Mouse (Mus musculus) embryonic facial prominence, embryonic 14.5 days (tissue): ENCODE results near the gene Extl1. TPM values are rescaled to one million over a fixed set of nuclear protein-coding genes. Genes with fewer than 3 reads are reported as not detected.

Experiments
- ATAC-seq: fragments of 200-750 bp; cut with Nextera tagmentation; 2 replicates; pipeline ENCODE4 v1.8.0; 2017; ENCODE audit warnings: low read depth, moderate number of reproducible peaks, moderate TSS enrichment
- DNase-seq: peaks from one replicate; pipeline ENCODE4 v3.0.0-alpha.2; 2015; ENCODE audit warnings: low spot score
- H3K27ac ChIP-seq: fragments of 300-500 bp; sonication (generic); replicated peaks from 2 replicates; pipeline ENCODE4 v1.5.1; 2014; ENCODE audit warnings: low read depth, mild to moderate bottlenecking, low read length, moderate library complexity
- H3K27me3 ChIP-seq: fragments of 300-500 bp; sonication (generic); replicated peaks from 2 replicates; pipeline ENCODE4 v1.6.1; 2014; ENCODE audit warnings: low read length; ENCODE audit not compliant: control insufficient read depth, insufficient read depth
- H3K36me3 ChIP-seq: fragments of 300-500 bp; sonication (generic); 2 replicates; pipeline ENCODE4 v1.6.1; 2014; ENCODE audit warnings: low read length, mixed read lengths; ENCODE audit not compliant: control insufficient read depth, insufficient read depth
- H3K4me1 ChIP-seq: fragments of 300-500 bp; sonication (generic); 2 replicates; pipeline ENCODE4 v1.6.1; 2014; ENCODE audit warnings: antibody characterized with exemption, low read length; ENCODE audit not compliant: control insufficient read depth, insufficient read depth
- H3K4me2 ChIP-seq: fragments of 300-500 bp; sonication (generic); 2 replicates; pipeline ENCODE4 v1.6.1; 2014; ENCODE audit warnings: low read depth, mild to moderate bottlenecking, low read length, moderate library complexity, mixed read lengths
- H3K4me3 ChIP-seq: fragments of 300-500 bp; sonication (generic); 2 replicates; pipeline ENCODE4 v1.5.1; 2014; ENCODE audit warnings: low read depth, mild to moderate bottlenecking, low read length
- H3K9ac ChIP-seq: fragments of 300-500 bp; sonication (generic); 2 replicates; pipeline ENCODE4 v1.6.1; 2014; ENCODE audit warnings: low read depth, mild to moderate bottlenecking, low read length, moderate library complexity, mixed read lengths
- H3K9me3 ChIP-seq: fragments of 300-500 bp; sonication (generic); 2 replicates; pipeline ENCODE4 v1.6.1; 2016; ENCODE audit warnings: low read length; ENCODE audit not compliant: control insufficient read depth
- WGBS: fragments of 180-500 bp; shearing (Covaris S2); extraction: QIAGEN DNeasy Blood & Tissue Kit; methylation state at CpG from one replicate; pipeline ENCODE4 v1.1.7; 2014; 5-methylcytosine and 5-hydroxymethylcytosine counted together
- polyA plus RNA-seq: library from polyadenylated mRNA; unstranded; fragments of >200 nt; fragmentation: Nextera tagmentation; extraction: Ambion mirVana; gene quantifications from 2 replicates; pipeline ENCODE4 v1.2.1, GENCODE M21; 2014

Gene Extl1
- polyA plus RNA-seq, 1 experiment from 2014 or later = 3.1 TPM

- Histone ChIP-seq H3K9ac (no peak overlapping the region), H3K27me3 (no peaks in the 10 kb centered on the region), H3K4me3 (no peak overlapping the region), H3K4me2 (no peak overlapping the region), H3K36me3 (peaks cover 42% of the 10 kb centered on the region), H3K9me3 (no peaks in the 10 kb centered on the region), H3K4me1 (0 out of 2 replicates have a peak, but pooled peaks cover 3% of the 10 kb centered on the region), H3K27ac (no peak overlapping the region)
- 69% methylated on average over 17 of the region's 17 CpGs for WGBS
- no peak for ATAC-seq
- DNase-seq = no peak
These were observed 32.5 kb upstream of the Extl1 start for GRCm38 (mm10) chr4:134416177-134416576.

GRCm38 (mm10) chr4:134409286-134409685, 25.6 kb upstream of the Extl1 start:
- Histone ChIP-seq H3K9ac (no peak overlapping the region), H3K9me3 (peaks cover 7% of the 10 kb centered on the region; the same call in 1 of the 2 replicates), H3K4me1 (no peaks in the 10 kb centered on the region), H3K4me3 (no peak overlapping the region), H3K36me3 (peaks cover 35% of the 10 kb centered on the region), H3K4me2 (no peak overlapping the region), H3K27ac (no peak overlapping the region), H3K27me3 (no peaks in the 10 kb centered on the region)
- ATAC-seq (no peak), DNase-seq (no peak)
- 74% methylated on average over 5 of the region's 5 CpGs for WGBS

DNA sequence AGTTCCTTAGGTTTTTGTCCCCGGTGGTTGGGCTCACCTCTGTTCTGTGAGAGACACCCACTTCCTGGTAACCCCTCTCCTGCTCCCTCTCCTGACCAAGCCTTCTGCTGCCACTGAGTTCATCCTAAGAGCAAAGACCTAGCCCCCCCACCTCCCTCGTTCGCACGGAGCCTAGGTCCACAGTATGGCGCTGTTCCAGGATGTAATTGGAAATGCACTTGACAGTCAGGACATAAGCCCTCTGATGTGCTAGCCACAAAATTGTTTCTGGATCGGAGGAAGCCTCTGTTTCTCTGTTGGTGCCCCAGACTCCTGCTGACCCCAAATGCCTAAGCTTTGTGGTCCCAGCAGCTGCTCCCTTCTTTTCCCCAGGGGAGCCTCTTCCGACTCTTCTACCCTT, 20.1 kb upstream of the Extl1 start:
- Histone ChIP-seq H3K4me2 (no peak overlapping the region), H3K27me3 (no peaks in the 10 kb centered on the region), H3K9ac (no peak overlapping the region), H3K9me3 (no peaks in the 10 kb centered on the region), H3K36me3 (peaks cover 12% of the 10 kb centered on the region; the same call in 1 of the 2 replicates), H3K4me1 (peaks cover 8% of the 10 kb centered on the region), H3K4me3 (no peak overlapping the region), H3K27ac (no peak overlapping the region)
- ATAC-seq (no peak), DNase-seq (no peak)
- WGBS = 53% methylated on average over 7 of the region's 7 CpGs

- no peak for DNase-seq
- Histone ChIP-seq H3K4me1 (peaks cover 8% of the 10 kb centered on the region), H3K4me2 (no peak overlapping the region), H3K27me3 (no peaks in the 10 kb centered on the region), H3K27ac (no peak overlapping the region), H3K36me3 (peaks cover 8% of the 10 kb centered on the region; the same call in 1 of the 2 replicates), H3K9me3 (no peaks in the 10 kb centered on the region), H3K9ac (no peak overlapping the region), H3K4me3 (no peak overlapping the region)
- ATAC-seq = no peak
- 74% methylated on average over 15 of the region's 16 CpGs for WGBS
These were observed 19.1 kb upstream of the Extl1 start for GRCm38 (mm10) chr4:134402571-134403262.

DNA sequence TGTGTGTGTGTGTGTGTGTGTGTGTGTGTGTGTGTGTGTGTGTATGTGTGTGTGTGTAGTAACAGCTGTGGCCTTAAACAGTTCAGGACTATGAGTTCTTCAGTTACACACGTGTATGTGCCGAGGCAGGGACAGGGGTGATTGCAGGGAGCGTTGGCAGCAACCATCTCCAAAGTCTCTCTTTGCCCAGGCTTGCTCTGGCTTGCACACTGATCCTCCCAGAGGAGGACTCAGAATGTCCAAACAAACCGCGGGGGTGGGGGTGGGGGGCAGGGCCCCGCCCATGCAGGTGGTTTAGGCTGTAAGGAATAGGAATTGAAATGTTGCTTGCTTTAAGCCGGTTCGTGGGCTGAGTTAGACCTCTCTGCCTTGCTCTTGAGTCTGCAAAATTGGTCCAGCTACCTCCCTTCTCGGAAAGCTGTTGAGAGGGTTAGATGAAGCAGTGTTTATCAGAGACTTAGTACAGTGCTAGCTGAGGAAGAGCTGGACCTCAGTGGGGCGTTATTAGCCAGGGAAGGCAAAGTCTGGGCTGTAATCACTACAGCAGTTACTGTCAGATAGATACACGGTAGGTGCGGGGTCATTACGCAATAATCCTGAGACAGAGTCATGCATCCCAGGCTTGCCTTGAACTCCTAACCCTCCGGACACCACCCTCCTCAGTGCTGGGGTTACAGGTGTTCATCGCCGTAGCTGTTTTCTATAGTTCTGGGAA, 18.4 kb upstream of the Extl1 start:
- Histone ChIP-seq H3K27me3 (no peaks in the 10 kb centered on the region), H3K27ac (no peak overlapping the region), H3K9me3 (no peaks in the 10 kb centered on the region), H3K36me3 (peaks cover 8% of the 10 kb centered on the region; the same call in 1 of the 2 replicates), H3K9ac (no peak overlapping the region), H3K4me1 (peaks cover 14% of the 10 kb centered on the region), H3K4me3 (peak overlapping the region; percentile 40; the same call in 1 of the 2 replicates), H3K4me2 (peak overlapping the region; percentile 82)
- ATAC-seq (peak; percentile 55), DNase-seq (peak; percentile 69)
- whole genome bisulfite sequencing = 63% methylated on average over 16 of the region's 16 CpGs

DNA sequence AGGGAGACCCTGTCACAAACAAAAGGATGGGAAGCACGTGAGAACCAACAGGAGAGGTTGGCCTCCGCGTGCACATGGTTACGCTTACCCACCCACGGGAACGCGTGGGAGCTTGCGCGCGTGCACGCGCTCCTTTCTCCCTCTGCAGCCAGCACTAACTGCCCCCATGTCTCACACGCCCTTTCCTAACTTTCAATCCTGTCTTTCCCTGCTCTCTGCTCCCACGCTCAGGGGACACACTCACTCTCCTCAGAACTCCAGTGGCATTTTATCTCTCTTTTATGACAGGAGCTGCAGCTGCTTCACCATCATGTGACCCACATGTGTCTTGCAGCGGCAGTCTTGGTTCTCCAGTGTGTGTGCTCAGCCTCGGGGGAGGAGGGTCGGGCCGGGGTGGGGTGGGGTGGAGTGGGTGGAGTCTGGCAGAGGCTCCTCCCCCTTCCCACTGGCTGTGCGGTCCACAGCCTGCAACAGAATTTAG, 17.6 kb upstream of the Extl1 start:
- H3K9ac ChIP-seq = peak overlapping the region; percentile 58
- WGBS = 2% methylated on average over 17 of the region's 19 CpGs
- H3K36me3 ChIP-seq = peaks cover 7% of the 10 kb centered on the region; the same call in 1 of the 2 replicates
- H3K27ac ChIP-seq = peak overlapping the region; percentile 63
- DNase-seq = peak; percentile 86
- H3K4me1 ChIP-seq = peaks cover 14% of the 10 kb centered on the region
- H3K4me2 ChIP-seq = peak overlapping the region; percentile 82
- H3K9me3 ChIP-seq = no peaks in the 10 kb centered on the region
- peak overlapping the region; percentile 40 for H3K4me3 ChIP-seq
- no peaks in the 10 kb centered on the region for H3K27me3 ChIP-seq
- ATAC-seq = peak; percentile 81

GRCm38 (mm10) chr4:134400206-134400605, 16.6 kb upstream of the Extl1 start:
- Histone ChIP-seq H3K27me3 (no peaks in the 10 kb centered on the region), H3K27ac (no peak overlapping the region), H3K4me2 (no peak overlapping the region), H3K4me3 (no peak overlapping the region), H3K4me1 (peaks cover 14% of the 10 kb centered on the region), H3K9me3 (no peaks in the 10 kb centered on the region), H3K36me3 (no peaks in the 10 kb centered on the region), H3K9ac (no peak overlapping the region)
- WGBS = 24% methylated on average over 5 of the region's 5 CpGs
- DNase-seq (no peak), ATAC-seq (no peak)

GRCm38 (mm10) chr4:134397732-134398131, 14.1 kb upstream of the Extl1 start:
- Histone ChIP-seq H3K4me3 (peak overlapping the region; percentile 65; the same call in 1 of the 2 replicates), H3K9ac (no peak overlapping the region), H3K27me3 (no peaks in the 10 kb centered on the region), H3K4me2 (peak overlapping the region; percentile 95), H3K36me3 (no peaks in the 10 kb centered on the region), H3K9me3 (no peaks in the 10 kb centered on the region), H3K4me1 (peaks cover 14% of the 10 kb centered on the region), H3K27ac (no peak overlapping the region)
- ATAC-seq (no peak), DNase-seq (no peak)
- 83% methylated on average over 9 of the region's 9 CpGs for WGBS
